Mouse (Mus musculus) myocyte (in vitro differentiated cells): ENCODE results near the gene Pde7b. TPM values are rescaled to one million over a fixed set of nuclear protein-coding genes. Genes with fewer than 3 reads are reported as not detected.

Source experiments
- H3K27me3 ChIP-seq: one replicate; pipeline ENCODE4 v1.6.1; 2011; ENCODE audit not compliant: control insufficient read depth, insufficient read depth, insufficient read length
- H3K36me3 ChIP-seq: one replicate; pipeline ENCODE4 v1.6.1; 2011; ENCODE audit not compliant: control insufficient read depth, insufficient read depth
- H3K4me2 ChIP-seq: one replicate; pipeline ENCODE4 v1.6.1; 2011; ENCODE audit warnings: low read depth, control low read depth
- H3K4me3 ChIP-seq: one replicate; pipeline ENCODE4 v1.5.1; 2011; ENCODE audit warnings: mild to moderate bottlenecking, control low read depth, moderate library complexity
- H3K79me2 ChIP-seq: one replicate; pipeline ENCODE4 v1.6.1; 2011; ENCODE audit not compliant: control insufficient read depth, insufficient read depth
- H3ac ChIP-seq: one replicate; pipeline ENCODE4 v1.6.1; 2011; ENCODE audit not compliant: control insufficient read depth, insufficient read length
- CEBPB ChIP-seq: IDR thresholded peaks from 2 replicates; pipeline ENCODE4 v1.6.1; 2011; ENCODE audit warnings: mild to moderate bottlenecking, moderate library complexity; ENCODE audit not compliant: poor library complexity, insufficient read depth, severe bottlenecking
- E2F4 ChIP-seq: IDR thresholded peaks from one replicate; pipeline ENCODE4 v1.6.1; 2011; ENCODE audit warnings: mild to moderate bottlenecking, control low read depth, moderate library complexity; ENCODE audit not compliant: insufficient read depth
- MAX ChIP-seq: IDR thresholded peaks from one replicate; pipeline ENCODE4 v1.6.1; 2011; ENCODE audit warnings: low read depth, mild to moderate bottlenecking, control low read depth
- MYOD1 ChIP-seq, 3 experiments: IDR thresholded peaks; one replicate each; pipeline ENCODE4 v1.6.1; 2011; ENCODE audit warnings: control low read depth in 2 of 3, low read depth in 2 of 3, mild to moderate bottlenecking in 2 of 3, moderate library complexity in 1 of 3; ENCODE audit not compliant: insufficient read length in 2 of 3, control insufficient read depth in 1 of 3
- MYOG ChIP-seq, 3 experiments: IDR thresholded peaks; one replicate each; pipeline ENCODE4 v1.6.1; 2011; ENCODE audit warnings: control low read depth in 2 of 3, low read depth in 2 of 3, mild to moderate bottlenecking in 2 of 3; ENCODE audit not compliant: insufficient read length in 2 of 3, control insufficient read depth in 1 of 3, insufficient read depth in 1 of 3
- POLR2A ChIP-seq: IDR thresholded peaks from one replicate; pipeline ENCODE4 v1.6.1; 2011; ENCODE audit warnings: low read depth, mild to moderate bottlenecking, control low read depth, moderate library complexity; ENCODE audit not compliant: insufficient read length
- POLR2AphosphoS2 ChIP-seq: IDR thresholded peaks from one replicate; pipeline ENCODE4 v1.6.1; 2011; ENCODE audit warnings: low read depth, control low read depth; ENCODE audit not compliant: insufficient read length
- REST ChIP-seq: IDR thresholded peaks from one replicate; pipeline ENCODE4 v1.6.1; 2011; ENCODE audit warnings: mild to moderate bottlenecking, control low read depth, moderate library complexity; ENCODE audit not compliant: insufficient read depth, insufficient read length
- SRF ChIP-seq: IDR thresholded peaks from one replicate; pipeline ENCODE4 v1.6.1; 2011; ENCODE audit warnings: low read depth; ENCODE audit not compliant: control insufficient read depth, insufficient read length
- TCF12 ChIP-seq: IDR thresholded peaks from one replicate; pipeline ENCODE4 v1.6.1; 2011; ENCODE audit warnings: mild to moderate bottlenecking, control low read depth; ENCODE audit not compliant: poor library complexity, insufficient read depth, severe bottlenecking
- TCF3 ChIP-seq: IDR thresholded peaks from one replicate; pipeline ENCODE4 v1.6.1; 2011; ENCODE audit warnings: low read depth, control low read depth; ENCODE audit not compliant: insufficient read length
- USF1 ChIP-seq: IDR thresholded peaks from one replicate; pipeline ENCODE4 v1.6.1; 2011; ENCODE audit warnings: low read depth, mild to moderate bottlenecking, control low read depth, moderate library complexity
- polyA plus RNA-seq: library from polyadenylated mRNA; unstranded; fragments of >200 nt; fragmentation: generic; extraction: Trizol; gene quantifications from one replicate; pipeline ENCODE4 v1.2.1, GENCODE M21; 2012; ENCODE audit warnings: missing spikeins

Gene Pde7b
- polyA plus RNA-seq, 1 experiment, result 0.16 TPM

DNA sequence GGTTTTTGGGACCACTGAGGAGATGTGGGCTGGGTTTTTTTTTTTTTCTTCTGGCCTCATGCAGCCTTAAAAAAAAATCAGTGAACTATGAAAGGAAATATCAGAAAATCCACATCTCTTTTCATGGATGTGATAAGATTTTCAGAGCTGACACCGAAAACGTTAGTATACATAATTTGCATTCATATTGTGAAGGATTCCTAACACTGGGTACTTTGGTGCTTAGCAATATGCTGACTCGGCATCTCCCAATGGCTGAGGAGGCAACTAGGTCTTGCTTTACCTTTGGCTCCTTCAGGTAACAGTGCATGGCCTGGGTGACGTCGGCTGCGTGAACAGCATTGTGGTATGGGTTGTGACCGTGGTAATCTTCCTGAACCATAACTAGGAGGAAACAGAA, 289.0 kb downstream of the Pde7b start:
- H3K79me2 ChIP-seq, result no peaks in the 10 kb centered on the region
- no peak overlapping the region for H3K4me2 ChIP-seq
- no peak overlapping the region for H3ac ChIP-seq
- TF ChIP-seq POLR2A (no peak), MYOD1 (IDR thresholded peaks at IDR 0.05; ENCODE audit: control insufficient read depth in 1 of 3, insufficient read length in 2 of 3, low read depth in 2 of 3) (no peak), TCF3 (no peak), REST (no peak), TCF12 (no peak), MYOG (IDR thresholded peaks at IDR 0.05; ENCODE audit: control insufficient read depth in 1 of 3, insufficient read depth in 1 of 3, insufficient read length in 2 of 3, low read depth in 2 of 3) (no peak), SRF (no peak), USF1 (no peak)
- H3K36me3 ChIP-seq, result no peaks in the 10 kb centered on the region
- H3K27me3 ChIP-seq, result no peaks in the 10 kb centered on the region
- no peak overlapping the region for H3K4me3 ChIP-seq

DNA sequence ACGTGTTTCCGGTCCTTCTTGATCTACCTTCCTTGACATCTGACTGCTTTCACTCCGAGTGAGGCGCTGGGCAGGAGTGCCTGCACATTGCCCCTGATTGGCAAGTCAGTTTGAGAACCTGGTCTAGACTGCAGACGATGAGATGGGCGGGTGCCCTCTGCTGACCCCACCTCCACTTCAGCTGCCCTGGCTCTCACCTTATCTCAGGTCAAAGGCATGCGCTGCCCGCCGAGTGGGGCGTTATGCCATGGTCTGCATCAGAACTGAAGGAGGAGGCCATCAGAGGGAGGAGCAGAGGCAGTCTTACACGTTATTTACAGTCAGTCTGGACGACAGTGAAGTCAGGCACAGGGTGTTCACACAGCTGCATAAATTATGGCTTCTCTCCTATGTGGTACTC, 293.5 kb downstream of the Pde7b start:
- Histone ChIP-seq H3K36me3 (no peaks in the 10 kb centered on the region), H3K79me2 (no peaks in the 10 kb centered on the region), H3K4me2 (no peak overlapping the region), H3K27me3 (no peaks in the 10 kb centered on the region), H3ac (no peak overlapping the region), H3K4me3 (no peak overlapping the region)
- TF ChIP-seq TCF12, result no peak

GRCm38 (mm10) chr10:20421299-20421883, 303.5 kb downstream of the Pde7b start:
- no peaks in the 10 kb centered on the region for H3K36me3 ChIP-seq

GRCm38 (mm10) chr10:20420296-20420695, 304.6 kb downstream of the Pde7b start:
- Histone ChIP-seq H3ac (no peak overlapping the region), H3K79me2 (no peaks in the 10 kb centered on the region), H3K4me3 (no peak overlapping the region), H3K4me2 (no peak overlapping the region), H3K27me3 (no peaks in the 10 kb centered on the region), H3K36me3 (no peaks in the 10 kb centered on the region)
- TF ChIP-seq MYOD1 (IDR thresholded peaks at IDR 0.05; ENCODE audit: control insufficient read depth in 1 of 3, insufficient read length in 2 of 3, low read depth in 2 of 3) (no peak), SRF (no peak), E2F4 (no peak), POLR2A (no peak), MAX (no peak)

More at GRCm38 (mm10) chr10:20421299-20421883, 303.5 kb downstream of the Pde7b start:
- Histone ChIP-seq H3K4me3 (no peak overlapping the region), H3K4me2 (no peak overlapping the region), H3K79me2 (no peaks in the 10 kb centered on the region), H3ac (no peak overlapping the region), H3K27me3 (no peaks in the 10 kb centered on the region)
- TF ChIP-seq CEBPB, result no peak
- TF ChIP-seq SRF, result no peak
- TF ChIP-seq MYOD1 (IDR thresholded peaks at IDR 0.05; ENCODE audit: control insufficient read depth in 1 of 3, insufficient read length in 2 of 3, low read depth in 2 of 3), result no peak
- no peak for TF ChIP-seq MYOG (IDR thresholded peaks at IDR 0.05; ENCODE audit: control insufficient read depth in 1 of 3, insufficient read depth in 1 of 3, insufficient read length in 2 of 3, low read depth in 2 of 3)
- TF ChIP-seq MAX, result no peak
- no peak for TF ChIP-seq POLR2AphosphoS2

GRCm38 (mm10) chr10:20418856-20419219, 306.0 kb downstream of the Pde7b start:
- Histone ChIP-seq H3K79me2 (no peaks in the 10 kb centered on the region), H3K4me2 (no peak overlapping the region), H3K27me3 (no peaks in the 10 kb centered on the region), H3K4me3 (no peak overlapping the region), H3K36me3 (no peaks in the 10 kb centered on the region), H3ac (no peak overlapping the region)
- TF ChIP-seq USF1, result no peak

GRCm38 (mm10) chr10:20418202-20418855, 306.5 kb downstream of the Pde7b start:
- Histone ChIP-seq H3K27me3 (no peaks in the 10 kb centered on the region), H3ac (no peak overlapping the region), H3K79me2 (no peaks in the 10 kb centered on the region), H3K4me3 (no peak overlapping the region), H3K4me2 (no peak overlapping the region), H3K36me3 (no peaks in the 10 kb centered on the region)
- TF ChIP-seq MAX (no peak), E2F4 (no peak), MYOD1 (IDR thresholded peaks at IDR 0.05; ENCODE audit: control insufficient read depth in 1 of 3, insufficient read length in 2 of 3, low read depth in 2 of 3) (no peak), POLR2A (no peak), SRF (no peak), TCF3 (no peak), REST (no peak), TCF12 (no peak), USF1 (no peak), CEBPB (no peak), MYOG (IDR thresholded peaks at IDR 0.05; ENCODE audit: control insufficient read depth in 1 of 3, insufficient read depth in 1 of 3, insufficient read length in 2 of 3, low read depth in 2 of 3) (no peak), POLR2AphosphoS2 (no peak)
